Mouse (Mus musculus) liver, postnatal 0 days (tissue): ENCODE data around the gene Mfrp.

Experiments
- CTCF ChIP-seq: sonication (generic); IDR thresholded peaks from 2 replicates; pipeline ENCODE4 v1.5.1; 2016; ENCODE audit warnings: antibody characterized with exemption, low read depth
- EP300 ChIP-seq: IDR thresholded peaks from 2 replicates; pipeline ENCODE4 v1.6.1; 2016; ENCODE audit warnings: antibody characterized with exemption, low read depth, mild to moderate bottlenecking

- TF ChIP-seq CTCF (no peak), EP300 (no peak)
Measured at GRCm38 (mm10) chr9:44144718-44145060, 43.2 kb downstream of the Mfrp start.
